Mouse (Mus musculus) T-helper 2 cell (primary cell): Measurements from ENCODE around the gene Btnl10.

ENCODE experiments used
- in situ Hi-C: fragments of 300-600 bp; cut with MboI, MseI; formaldehyde crosslinking; loops from one replicate; pipeline ENCODE4 v1.15.1; 2025; ENCODE audit warnings: high pct_unique_total_duplicates

Gene Btnl10

DNA sequence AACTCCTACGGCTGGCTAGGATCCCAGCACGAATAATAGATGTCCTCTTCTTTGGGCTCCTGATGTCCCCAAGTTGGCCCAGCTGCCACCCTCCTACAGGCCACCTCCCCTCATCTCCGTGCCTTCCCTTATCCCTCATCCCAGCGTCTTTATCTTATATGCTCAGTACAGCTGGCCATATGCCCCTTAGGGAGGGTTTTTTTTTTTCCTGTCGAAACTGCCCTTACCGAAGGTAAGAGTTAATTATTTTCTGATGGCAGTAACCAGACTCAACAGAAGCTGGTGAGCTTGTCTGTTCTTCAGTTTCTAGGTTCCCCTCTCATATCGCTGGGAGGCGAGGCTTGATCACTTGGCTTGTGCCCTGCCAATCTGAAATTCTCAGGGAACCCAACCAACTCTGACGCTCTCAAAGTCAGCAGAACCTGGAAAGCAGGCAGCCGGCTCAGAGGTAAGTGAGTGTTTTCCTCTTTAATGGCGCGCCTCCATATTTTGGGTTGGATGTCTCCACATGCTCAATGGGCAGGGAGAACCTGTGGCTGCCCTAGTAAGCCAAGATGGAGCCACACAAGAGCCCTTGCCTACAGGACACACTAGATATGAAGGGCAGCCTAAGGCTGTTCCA, at the start of gene Btnl10:
Gene Btnl10 (plus strand): TSS at position 164 of the 622 bp plus-strand sequence.
- in situ Hi-C loops = no loop called here

DNA sequence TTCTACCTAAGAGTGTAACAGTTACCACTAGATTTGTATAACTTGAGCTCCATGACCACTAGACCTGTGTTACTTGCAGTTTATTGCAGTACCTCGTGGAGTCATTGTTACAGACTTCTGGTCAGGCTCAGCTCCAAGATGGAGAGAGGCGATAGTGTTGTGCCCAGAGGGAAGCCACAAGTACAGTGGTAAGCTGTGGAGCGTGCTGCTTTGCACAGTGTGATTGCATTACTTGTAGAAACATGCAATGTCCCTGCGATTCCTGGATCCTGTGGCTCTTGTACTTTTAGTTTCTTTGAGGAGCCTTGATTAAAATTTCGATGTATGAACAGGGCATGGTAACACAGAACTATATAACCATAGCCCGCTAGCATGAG, 49.8 kb upstream of the Btnl10 start:
- in situ Hi-C loops = no loop called here

DNA sequence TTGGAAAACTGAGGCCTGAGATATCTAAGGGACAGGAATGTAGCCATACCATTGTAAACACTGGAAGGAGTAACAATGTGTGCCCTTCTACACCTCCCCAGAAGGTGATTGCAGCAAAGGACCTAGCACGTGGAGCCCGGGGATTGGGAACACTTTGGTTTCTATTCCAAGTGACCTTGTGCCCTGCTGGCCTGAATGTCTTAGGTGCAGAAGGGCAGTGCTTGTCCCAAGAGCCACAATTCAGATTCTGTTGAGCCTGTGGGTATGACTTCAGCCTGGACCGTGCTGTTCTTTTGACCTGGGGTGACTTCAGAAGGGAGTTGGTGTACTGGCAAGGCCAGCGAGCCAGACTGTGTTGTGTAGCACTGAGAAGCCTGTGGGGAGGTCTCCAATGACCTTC, 46.7 kb upstream of the Btnl10 start:
- in situ Hi-C loops = no loop called here

DNA sequence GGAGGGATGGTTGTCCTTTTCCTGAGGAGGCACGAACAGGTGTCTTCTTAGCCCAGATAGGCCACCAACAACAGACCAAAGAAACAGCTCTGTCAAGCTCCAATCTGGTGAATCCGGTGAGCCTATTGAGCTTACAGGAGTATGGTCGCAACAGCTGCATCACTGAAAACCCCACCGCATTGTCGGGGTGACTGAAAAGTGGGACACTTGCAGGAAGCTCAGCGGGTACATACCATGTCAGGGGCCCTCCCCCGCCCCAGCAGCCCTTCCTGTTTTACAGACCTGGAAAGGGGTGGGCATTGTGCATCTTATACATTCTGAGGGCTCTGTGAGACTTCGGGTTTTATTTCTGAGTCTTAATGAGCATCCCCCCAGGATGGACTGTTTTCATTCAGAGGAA, 34.0 kb upstream of the Btnl10 start:
- in situ Hi-C loops = no loop called here

DNA sequence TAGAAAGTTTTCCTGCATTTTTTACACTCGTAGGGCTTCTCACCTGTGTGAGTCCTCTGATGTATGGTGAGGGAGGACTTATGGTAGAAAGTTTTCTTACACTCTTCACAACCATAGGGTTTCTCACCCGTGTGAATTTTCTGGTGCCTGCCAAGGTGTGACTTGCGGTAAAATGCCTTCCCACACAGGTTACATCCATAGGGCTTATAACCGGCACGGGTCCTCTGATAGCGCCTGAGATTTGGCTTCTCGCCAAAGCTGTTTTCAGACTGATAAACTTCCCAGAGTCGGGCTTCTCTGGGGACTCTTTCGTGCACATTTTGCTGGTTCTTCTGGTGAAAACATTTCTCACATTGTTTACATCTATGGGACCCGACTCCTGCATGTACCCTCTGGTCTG, 27.2 kb upstream of the Btnl10 start:
- in situ Hi-C loops = no loop called here

DNA sequence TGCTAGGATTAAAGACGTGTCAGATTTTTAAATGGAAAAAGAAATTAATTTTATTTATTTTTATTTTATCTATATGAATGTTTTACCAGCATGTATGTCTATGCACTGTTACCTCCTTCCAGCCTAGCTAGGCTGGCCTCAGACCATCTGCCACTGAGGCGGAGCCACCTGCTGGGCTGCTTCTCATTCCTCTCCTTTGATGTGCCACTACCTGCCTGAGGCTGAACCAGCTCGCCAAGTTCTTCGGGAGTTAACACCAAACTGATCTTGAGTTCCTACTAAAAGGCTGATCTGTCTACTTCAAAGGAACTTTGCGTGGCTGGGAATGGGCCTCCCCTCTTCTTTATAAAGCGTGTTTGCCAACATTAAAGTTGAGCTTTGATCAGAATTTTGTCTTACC, 23.3 kb upstream of the Btnl10 start:
- in situ Hi-C loops = no loop called here

DNA sequence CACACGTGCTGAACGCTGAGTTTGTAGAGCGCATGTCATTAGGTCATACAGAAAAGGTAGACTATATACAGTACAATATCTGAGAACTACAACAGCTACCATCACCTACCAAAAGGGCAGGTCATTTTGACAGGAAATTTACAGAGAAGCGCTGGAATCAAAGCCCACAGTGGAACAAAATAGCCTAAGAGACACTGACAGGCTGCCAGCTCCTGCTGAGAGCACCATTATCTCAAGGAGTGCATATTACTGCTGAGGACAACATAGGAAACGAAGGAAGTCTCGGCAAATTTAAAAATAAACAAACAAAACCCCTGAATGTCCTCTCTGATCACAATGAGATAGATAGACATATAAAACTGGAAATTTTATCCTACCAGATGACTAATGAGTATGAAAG, 20.2 kb upstream of the Btnl10 start:
- in situ Hi-C loops = no loop called here

DNA sequence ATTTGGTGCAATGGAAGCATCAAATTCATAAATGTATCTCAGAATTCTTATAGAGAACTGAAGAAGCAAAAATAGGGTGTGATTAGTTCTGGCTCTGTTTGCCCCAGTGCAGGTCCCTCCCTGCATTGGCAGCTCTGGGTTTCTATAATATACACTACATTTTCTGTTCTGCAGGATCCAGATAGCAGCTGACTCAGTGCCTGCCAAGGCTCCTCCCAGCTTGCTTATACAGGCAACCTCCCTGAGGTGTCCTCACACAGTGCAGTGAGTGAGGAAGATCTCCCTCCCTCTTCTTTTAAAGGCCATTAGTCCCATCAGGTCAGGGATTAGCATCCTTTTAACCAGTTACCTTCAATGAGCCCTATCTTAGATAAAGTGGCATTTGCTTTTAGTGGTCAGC, 16.6 kb upstream of the Btnl10 start:
- in situ Hi-C loops = no loop called here

DNA sequence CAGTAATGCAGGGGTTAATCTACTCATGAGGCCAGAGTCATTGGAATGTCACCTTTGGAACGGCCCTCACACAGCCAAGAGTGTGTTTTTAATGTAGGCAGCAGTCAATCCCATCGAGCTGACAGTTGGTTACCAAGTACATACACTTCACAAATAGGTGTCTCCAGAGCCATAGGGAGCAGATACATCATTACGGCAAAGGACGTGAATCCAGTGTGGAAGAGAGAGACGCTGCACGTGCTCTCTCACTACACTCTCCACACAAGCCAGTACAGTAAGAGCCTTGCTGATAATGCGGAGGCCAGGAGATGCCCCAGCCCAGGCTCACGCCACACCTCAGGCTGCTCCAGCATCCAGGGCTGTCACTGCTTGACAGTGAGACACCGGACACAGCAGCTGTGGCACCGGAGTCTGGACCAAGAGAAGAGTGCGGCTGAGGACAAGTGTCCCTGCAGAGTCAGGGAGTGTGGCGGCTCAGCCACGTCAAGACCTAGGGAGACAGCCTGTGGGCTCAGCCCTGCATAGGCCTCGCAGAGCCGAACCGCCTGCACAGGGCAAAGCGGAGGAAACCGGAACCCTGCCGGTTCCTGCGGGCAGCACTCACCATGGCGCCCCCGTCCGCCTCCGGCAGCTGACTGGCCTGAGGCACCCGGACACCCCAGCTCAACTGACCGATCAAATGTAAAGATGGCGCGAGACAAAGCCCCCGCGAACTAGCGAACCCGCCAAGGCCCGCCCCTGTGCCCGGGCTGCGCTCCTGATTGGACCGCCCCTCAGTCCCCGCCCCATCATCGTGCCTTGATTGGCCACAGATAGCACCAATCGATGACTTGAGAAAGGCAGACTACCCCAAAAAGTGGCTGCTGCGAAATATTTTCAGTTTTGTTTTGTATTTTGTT, 13.9 kb upstream of the Btnl10 start, which contains the start of gene Zfp39:
Gene Zfp39 (minus strand): TSS at position 715 of the 899 bp plus-strand sequence.
- in situ Hi-C loops = no loop called here

DNA sequence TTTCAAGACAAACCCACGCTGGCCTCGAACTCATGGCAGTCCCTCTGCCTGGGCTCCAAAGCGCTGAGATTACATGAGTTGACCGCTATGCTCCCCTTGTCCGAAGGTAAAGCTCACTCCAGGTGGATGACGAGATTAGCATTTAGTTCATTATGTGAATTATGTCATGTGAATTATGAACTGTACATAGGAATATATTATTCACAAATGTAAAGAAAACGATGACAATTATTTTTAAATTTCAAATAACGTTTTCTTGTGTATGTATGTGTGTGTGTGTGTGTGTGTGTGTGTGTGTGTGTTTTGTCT, 13.3 kb upstream of the Btnl10 start:
- in situ Hi-C loops = no loop called here

DNA sequence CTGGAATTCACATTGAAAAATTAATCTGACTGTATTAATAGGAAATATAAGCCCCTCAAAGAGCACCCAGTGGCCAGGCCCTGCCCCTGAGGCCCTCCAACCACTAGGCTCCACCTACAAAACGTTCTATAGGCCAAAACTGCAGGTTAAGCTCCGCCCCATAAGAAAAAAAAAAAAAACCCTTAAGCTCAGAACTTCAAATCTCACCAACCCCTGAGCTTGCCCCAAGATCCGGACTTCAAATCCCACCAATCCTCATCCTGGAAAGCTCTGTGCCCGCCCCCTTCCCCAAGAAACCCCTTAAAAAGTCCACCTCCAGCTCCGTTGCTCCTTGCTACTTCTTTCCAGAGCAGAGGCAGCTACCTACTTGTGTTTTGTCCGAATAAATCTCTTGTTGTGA, 12.9 kb upstream of the Btnl10 start:
- in situ Hi-C loops = no loop called here

DNA sequence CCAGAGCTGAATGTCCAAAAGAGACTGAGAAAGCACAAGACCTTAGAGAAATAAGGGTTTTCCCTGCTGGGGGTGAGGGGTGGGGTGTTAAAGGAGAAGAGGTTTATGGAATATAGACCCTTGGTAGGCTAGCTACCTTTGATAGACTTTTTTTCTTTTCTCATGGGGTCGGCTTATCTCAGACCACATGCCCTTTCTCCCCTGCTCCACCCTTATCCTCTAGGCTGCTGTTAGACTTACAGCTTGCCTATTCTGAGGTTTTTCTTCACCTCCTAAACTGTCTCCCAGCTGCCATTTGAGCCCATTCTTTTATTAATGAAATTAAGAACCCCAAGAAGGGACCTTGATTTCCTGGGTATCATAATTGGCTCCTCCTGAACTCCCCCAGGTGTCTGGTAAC, 3.9 kb upstream of the Btnl10 start:
- in situ Hi-C loops = no loop called here

DNA sequence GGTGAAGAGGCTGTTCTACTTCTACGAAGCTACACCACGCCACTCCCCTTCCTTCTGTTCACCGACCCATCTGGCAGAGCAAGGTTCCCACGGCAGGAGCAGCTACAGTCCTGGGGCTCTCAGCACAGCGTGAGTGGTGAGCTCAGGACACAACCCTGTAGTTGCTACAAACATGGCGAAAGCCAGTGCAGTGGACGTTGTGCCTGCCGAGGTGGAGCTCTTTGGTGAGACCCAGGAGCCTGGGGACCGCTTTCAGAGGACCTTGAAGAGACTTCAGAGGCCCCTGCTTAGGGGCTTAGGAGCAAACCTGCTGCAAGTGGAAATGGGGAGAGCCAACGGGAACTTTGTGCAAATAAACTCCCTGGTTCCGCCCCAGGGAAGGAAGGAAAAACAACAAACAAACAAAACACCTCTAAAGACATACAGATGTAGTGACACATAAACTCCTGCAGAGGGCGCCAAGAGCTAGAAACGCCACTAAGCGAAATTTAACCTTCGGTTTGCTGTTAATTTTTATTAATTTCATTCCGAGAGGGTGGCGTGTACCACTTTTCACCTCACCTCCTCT, 3.2 kb upstream of the Btnl10 start:
- in situ Hi-C loops = no loop called here

DNA sequence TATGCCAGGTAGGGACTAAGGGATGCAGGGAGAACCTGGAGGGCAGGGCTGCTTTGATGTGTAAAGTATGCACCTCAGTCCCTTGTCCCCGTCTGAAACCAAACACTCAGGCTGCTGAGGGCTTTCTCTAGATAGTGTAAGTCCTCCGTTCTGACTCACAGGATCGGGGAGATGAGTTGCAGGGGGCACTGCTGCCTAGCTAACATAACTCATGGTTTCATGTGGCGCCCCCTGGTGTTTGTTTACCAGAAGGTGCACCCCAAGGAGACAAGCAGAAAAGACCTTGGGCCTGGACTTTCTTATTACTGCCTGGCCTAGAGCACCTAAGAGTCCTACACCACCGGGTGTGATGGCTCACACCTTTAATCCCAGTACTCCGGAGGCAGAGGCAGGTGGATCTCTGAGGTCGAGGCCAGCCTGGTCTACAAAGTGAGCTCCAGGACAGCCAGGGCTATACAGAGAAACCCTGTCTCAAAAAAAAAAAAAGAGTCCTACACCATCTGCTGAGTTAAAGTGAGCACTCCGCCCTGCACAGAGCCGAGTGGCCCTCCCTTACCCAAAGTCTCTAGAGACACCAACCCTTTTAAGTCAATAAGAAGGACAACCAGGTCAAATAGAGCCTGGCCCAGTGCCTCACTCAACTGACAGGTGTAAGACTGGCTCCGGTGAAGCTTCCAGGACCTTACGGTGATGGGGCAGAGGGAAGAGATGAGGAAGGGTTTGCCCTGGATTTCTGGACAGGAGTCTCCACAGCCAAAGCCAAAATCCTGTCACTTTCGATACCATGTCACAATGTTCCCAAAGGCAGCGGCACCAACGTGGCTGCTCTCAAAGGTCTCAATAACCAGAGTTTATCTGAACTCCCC, 596 bp upstream of the Btnl10 start:
- in situ Hi-C loops = no loop called here

DNA sequence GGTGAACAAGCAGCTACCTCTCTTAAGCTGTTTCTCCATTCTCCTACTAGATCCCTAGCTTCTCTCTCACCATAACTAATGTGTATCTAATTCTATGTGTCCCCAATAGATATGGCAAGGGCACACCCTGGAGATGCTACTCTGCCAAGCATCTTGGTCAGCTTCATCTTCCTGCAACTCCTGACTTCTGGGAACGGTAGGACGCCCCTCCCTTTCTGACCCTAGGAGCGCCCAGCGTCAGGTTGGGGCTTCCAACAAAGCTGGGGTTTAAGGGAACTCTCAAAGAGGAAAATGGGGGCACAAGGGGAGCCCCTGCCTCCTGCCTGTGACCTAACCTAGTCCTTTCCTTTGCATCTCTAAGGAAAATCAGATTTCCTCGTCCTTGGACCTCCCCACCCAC, 1.1 kb downstream of the Btnl10 start:
- in situ Hi-C loops = no loop called here

DNA sequence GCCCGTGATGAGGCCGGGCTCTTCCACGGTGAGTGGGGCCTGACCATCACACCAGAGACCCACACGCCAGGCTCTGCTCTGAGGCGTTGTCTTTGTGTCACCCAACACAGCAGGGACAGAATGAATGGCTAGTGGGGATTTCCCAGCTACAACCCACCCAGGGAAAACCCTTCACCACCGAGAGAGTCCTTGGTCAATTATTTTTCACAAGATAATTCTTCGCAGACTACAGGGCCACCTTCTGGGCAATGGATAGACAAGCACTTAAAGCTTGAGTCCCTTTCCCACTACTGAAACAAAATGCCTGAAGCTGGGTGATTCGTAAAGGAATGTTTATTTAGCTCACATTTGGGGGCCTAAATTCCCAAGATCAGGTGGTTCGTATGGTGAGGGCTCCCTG, 4.7 kb downstream of the Btnl10 start:
- in situ Hi-C loops = no loop called here

DNA sequence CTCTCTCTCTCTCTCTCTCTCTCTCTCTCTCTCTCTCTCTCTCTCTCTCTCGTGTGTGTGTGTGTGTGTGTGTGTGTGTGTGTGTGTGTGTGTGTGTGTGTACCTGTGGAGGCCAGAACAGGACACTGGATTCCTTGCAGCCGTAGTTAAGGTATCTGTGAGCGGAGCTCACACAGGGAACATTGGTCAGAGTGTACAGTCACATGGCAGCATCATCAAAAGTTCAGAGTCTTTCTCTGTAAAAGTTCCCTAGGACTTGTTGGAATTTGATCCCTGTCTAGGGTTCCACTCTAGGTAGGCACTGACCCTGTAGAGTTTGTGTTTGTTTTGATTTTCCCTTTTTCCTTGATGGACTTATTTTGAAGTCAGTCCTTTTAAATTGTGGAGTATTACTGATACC, 8.9 kb downstream of the Btnl10 start:
- in situ Hi-C loops = no loop called here

DNA sequence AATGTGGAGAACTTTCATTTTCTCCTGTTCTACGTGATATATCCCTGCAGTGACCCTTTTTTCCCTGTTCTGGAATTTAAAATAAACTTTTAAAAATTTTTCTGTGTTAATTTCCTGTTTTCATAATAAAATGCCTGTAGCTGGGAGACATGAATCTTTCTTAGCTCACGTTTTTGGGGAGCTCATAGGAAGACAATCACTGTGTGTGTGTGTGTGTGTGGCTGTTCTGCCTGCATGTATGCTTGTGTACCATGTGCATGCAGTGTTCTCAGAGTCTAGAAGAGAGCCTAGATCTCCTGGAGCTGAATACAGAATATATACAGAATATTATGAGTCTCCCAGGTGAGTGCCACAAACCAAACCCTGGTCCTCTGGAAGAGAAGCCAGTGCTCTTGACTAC, 9.3 kb downstream of the Btnl10 start:
- in situ Hi-C loops = no loop called here

DNA sequence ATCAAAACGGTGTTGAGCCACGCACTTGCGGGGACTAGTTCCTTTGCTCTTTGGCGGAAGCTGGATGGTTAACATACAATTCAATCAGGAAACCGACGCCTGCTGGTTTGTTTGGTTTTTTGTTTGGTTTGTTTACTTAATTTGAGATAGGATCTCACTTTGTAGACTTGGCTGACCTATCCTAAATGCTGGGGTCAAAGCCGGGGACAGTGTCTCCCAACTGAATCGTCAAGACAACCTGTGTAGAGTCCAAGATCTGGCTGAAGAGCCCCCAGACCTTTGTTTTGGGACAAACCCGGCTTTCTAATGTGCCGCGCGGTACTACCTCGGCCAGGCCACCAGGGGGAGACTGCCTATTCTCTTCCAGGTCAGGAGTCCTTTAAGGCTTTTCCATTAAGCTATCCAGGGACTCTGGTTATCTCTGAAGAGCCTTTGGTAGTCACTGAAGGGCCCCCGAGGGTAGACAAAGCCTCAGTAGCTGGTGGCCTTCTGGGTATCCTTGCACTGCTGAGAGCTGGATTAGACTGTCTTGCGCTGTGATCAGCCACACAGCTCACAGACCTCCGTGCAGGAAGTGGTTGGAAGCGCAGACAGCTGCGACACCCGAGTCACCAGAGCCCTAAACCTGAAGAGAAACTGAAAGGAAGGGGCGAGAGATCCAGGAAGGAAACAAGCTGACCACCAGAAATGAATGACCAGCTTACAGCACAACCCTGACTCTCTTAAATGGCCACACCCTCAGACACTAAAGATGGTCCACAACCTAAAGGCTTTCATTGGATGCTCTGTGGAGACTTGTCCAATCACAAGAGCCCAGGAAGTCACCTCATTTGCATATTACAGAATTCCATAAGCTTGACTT, 10.3 kb downstream of the Btnl10 start:
- in situ Hi-C loops = no loop called here

DNA sequence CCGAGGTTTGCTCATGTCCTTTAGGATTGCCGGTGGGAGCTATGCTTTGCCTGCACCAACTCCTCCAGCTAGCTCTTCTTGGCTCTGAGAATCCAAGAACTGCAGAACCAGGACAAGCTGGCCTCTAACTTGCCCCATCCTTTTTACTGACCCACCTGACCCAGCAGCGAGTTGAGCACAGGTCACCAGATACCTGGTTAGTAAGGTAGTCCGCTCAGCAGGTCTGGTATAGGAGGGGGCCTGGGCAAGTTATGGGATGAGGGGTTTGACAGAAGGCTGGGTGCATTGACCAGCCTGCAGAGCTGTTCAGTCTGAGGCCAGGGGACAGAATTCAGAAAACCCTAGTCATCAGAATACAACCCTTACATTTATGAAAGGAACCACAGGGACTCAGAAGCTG, 11.3 kb downstream of the Btnl10 start:
- in situ Hi-C loops = no loop called here

DNA sequence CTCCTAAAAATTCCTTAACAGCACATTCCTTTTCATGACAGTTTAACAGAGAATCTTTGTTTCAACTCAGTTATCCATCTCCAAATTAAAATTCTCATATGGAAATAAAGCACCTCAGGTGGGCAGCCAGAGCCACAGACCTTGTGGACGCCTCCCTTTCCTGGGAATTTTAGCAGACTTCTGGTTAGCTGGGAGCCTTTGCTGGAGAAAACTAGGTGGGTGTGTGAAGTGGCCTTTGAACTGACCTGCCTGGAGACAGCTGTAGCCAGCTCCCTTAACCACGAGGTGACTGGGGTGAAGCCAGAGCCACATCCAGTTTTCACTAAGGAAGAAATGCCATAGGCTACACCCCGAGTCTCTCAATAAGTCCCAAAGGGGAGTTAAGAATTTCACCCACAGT, 11.9 kb downstream of the Btnl10 start:
- in situ Hi-C loops = no loop called here
